In genomic region chr4:147343042-147343908, GRCm38 (mm10) we compare ENCODE assay signal across 10 mouse cellular contexts. TPM values are rescaled to one million over a fixed set of nuclear protein-coding genes. Genes with fewer than 3 reads are reported as not detected.
A peak's percentile ranks its signal among the peaks of the same experiment; 100 is the strongest.
DNase-seq lines count a peak whose midpoint lies in the region; ATAC-seq lines count a peak whose summit lies in the region.
"Not testable (repeated sequence)": the region's sequence is repeated elsewhere in the genome, so short reads cannot be mapped to it uniquely, and the experiment has no call there.
"Had no signal": no experiment of that assay in that cellular context is flagged by ENCODE, and none has a peak within 500 bp of the region (broad histone marks: within the 10 kb centered on the region; RNA-seq: fewer than 3 reads in every experiment).

No protein-coding gene starts in this region.

- H3K27me3 ChIP-seq in embryonic facial prominence, embryonic 15.5 days; hindbrain, embryonic 14.5 days (ENCODE audit: control insufficient read depth, insufficient read depth, low read length); lung, embryonic 15.5 days; midbrain, embryonic 16.5 days (ENCODE audit: control insufficient read depth, insufficient read depth, low read depth, low read length): not testable (repeated sequence)

- not testable (repeated sequence) for H3K4me1 ChIP-seq in embryonic facial prominence, embryonic 15.5 days; hindbrain, embryonic 14.5 days (replicated peaks; ENCODE audit: control insufficient read depth, insufficient read depth, low read length); lung, embryonic 15.5 days; midbrain, embryonic 16.5 days (ENCODE audit: control insufficient read depth, insufficient read depth, low read length)

- H3K4me3 ChIP-seq in embryonic facial prominence, embryonic 15.5 days (replicated peaks); hindbrain, embryonic 14.5 days (replicated peaks; ENCODE audit: low read length); lung, embryonic 15.5 days; midbrain, embryonic 16.5 days (ENCODE audit: low read depth, low read length): not testable (repeated sequence)

- not testable (repeated sequence) for H3K9ac ChIP-seq in embryonic facial prominence, embryonic 15.5 days; hindbrain, embryonic 14.5 days; lung, embryonic 15.5 days; midbrain, embryonic 16.5 days (ENCODE audit: low read depth, low read length)

- not testable (repeated sequence) for H3K27ac ChIP-seq in embryonic facial prominence, embryonic 15.5 days (replicated peaks); hindbrain, embryonic 14.5 days; lung, embryonic 15.5 days; midbrain, embryonic 16.5 days (ENCODE audit: low read length)

- DNase-seq in R1 (ENCODE audit: low read depth, low spot score) = peak; percentile 41
- not testable (repeated sequence) for DNase-seq in hindbrain, embryonic 14.5 days (ENCODE audit: low spot score)
- peak; percentile 35 to 59 for DNase-seq in kidney, postnatal 25 days
- peak; percentile 27 for DNase-seq in testis, postnatal 14 days (ENCODE audit: low spot score)

- ATAC-seq in embryonic facial prominence, embryonic 15.5 days (ENCODE audit: insufficient number of reproducible peaks, low FRiP score, low TSS enrichment, low read depth) = peak; percentile 88
- ATAC-seq in granulocyte monocyte progenitor cell, adult 5-6 weeks (replicated peaks; ENCODE audit: poor library complexity, severe bottlenecking) = peak; percentile 61
- ATAC-seq in hindbrain, embryonic 14.5 days (ENCODE audit: low FRiP score) = peak; percentile 93
- ATAC-seq in lung, embryonic 15.5 days (ENCODE audit: borderline replicate concordance, extremely low read depth, low FRiP score, low TSS enrichment) = peak; percentile 87
- peak; percentile 84 for ATAC-seq in midbrain, embryonic 16.5 days

- WGBS in embryonic facial prominence, embryonic 15.5 days = 74% methylated on average over 6 of the region's 6 CpGs
- 82% methylated on average over 6 of the region's 6 CpGs for WGBS in hindbrain, embryonic 14.5 days
- 67% methylated on average over 6 of the region's 6 CpGs for WGBS in lung, embryonic 15.5 days
- WGBS in midbrain, embryonic 16.5 days = 80% methylated on average over 6 of the region's 6 CpGs

- H3K4me2 ChIP-seq in embryonic facial prominence, embryonic 15.5 days (replicated peaks); hindbrain, embryonic 14.5 days (replicated peaks); lung, embryonic 15.5 days; midbrain, embryonic 16.5 days (ENCODE audit: low read length): not testable (repeated sequence)

- peaks cover 45% of the 10 kb centered on the region for H3K9me3 ChIP-seq in embryonic facial prominence, embryonic 15.5 days (replicated peaks)
- H3K9me3 ChIP-seq in hindbrain, embryonic 14.5 days (ENCODE audit: control insufficient read depth, low read length) = peaks cover 59% of the 10 kb centered on the region
- H3K9me3 ChIP-seq in lung, embryonic 15.5 days = peaks cover 40% of the 10 kb centered on the region
- H3K9me3 ChIP-seq in midbrain, embryonic 16.5 days (replicated peaks; ENCODE audit: control insufficient read depth, low read length, poor library complexity, severe bottlenecking) = peaks cover 44% of the 10 kb centered on the region

- not testable (repeated sequence) for H3K36me3 ChIP-seq in embryonic facial prominence, embryonic 15.5 days; hindbrain, embryonic 14.5 days (replicated peaks; ENCODE audit: control insufficient read depth, insufficient read depth); lung, embryonic 15.5 days; midbrain, embryonic 16.5 days (ENCODE audit: control insufficient read depth, insufficient read depth, low read length)

RNA-seq across cellular contexts. Expression of gene Zfp978, which starts 17.8 kb away (rescaled TPM):
- polyA plus RNA-seq in embryonic facial prominence, embryonic 15.5 days (2015; fragmentation: Nextera tagmentation; extraction: Ambion mirVana) = not detected in 2 replicates
- total RNA-seq in granulocyte monocyte progenitor cell, adult 5-6 weeks (2014; fragmentation: Nextera tagmentation) = not detected in 2 replicates
- total RNA-seq in granulocyte monocyte progenitor cell, adult 5-6 weeks (2017) = not detected in 2 replicates
- polyA plus RNA-seq in hindbrain, embryonic 14.5 days (2014; fragmentation: Nextera tagmentation; extraction: Ambion mirVana) = not detected in 2 replicates
- 0.19 and 0.22 TPM in 2 replicates for polyA plus RNA-seq in lung, embryonic 15.5 days (2015; fragmentation: Nextera tagmentation; extraction: Ambion mirVana)
- not detected in 2 replicates for polyA plus RNA-seq in midbrain, embryonic 16.5 days (2015; fragmentation: Nextera tagmentation; extraction: Ambion mirVana)
- total RNA-seq: left cerebral cortex, postnatal 4 days had no signal
- polyA plus RNA-seq: cortical plate, adult 2 months had no signal

RNA-seq across cellular contexts. Expression of gene Zfp988, which starts 37.8 kb away (rescaled TPM):
- not detected in 2 replicates for polyA plus RNA-seq in embryonic facial prominence, embryonic 15.5 days (2015; fragmentation: Nextera tagmentation; extraction: Ambion mirVana)
- 0.51 TPM in 1 of 2 replicates, not detected in the other for total RNA-seq in granulocyte monocyte progenitor cell, adult 5-6 weeks (2014; fragmentation: Nextera tagmentation)
- 0.22 TPM in 1 of 2 replicates, not detected in the other for total RNA-seq in granulocyte monocyte progenitor cell, adult 5-6 weeks (2017)
- polyA plus RNA-seq in hindbrain, embryonic 14.5 days (2014; fragmentation: Nextera tagmentation; extraction: Ambion mirVana) = 0.19 and 0.39 TPM in 2 replicates
- polyA plus RNA-seq in lung, embryonic 15.5 days (2015; fragmentation: Nextera tagmentation; extraction: Ambion mirVana) = 0.20 TPM in 1 of 2 replicates, not detected in the other
- 0.06 and 0.11 TPM in 2 replicates for polyA plus RNA-seq in midbrain, embryonic 16.5 days (2015; fragmentation: Nextera tagmentation; extraction: Ambion mirVana)
